Mouse (Mus musculus): ENCODE measurements around the gene Alpi.

GRCm38 (mm10) chr1:87127206-87128030 is 26.0 kb upstream of the Alpi start:
- TF ChIP-seq POLR2A (IDR thresholded peaks at IDR 0.05; ENCODE audit: extremely low read depth, insufficient read depth, low read length) (no peak), CTCF (IDR thresholded peaks at IDR 0.05; ENCODE audit: low read depth, low read length) (no peak)
